Mouse (Mus musculus): ENCODE measurements around the gene Fbxo45. TPM values are rescaled to one million over a fixed set of nuclear protein-coding genes. Genes with fewer than 3 reads are reported as not detected.

Gene Fbxo45
- polyA plus RNA-seq, 1 experiment from 2014 or later, result 20.2 TPM

DNA sequence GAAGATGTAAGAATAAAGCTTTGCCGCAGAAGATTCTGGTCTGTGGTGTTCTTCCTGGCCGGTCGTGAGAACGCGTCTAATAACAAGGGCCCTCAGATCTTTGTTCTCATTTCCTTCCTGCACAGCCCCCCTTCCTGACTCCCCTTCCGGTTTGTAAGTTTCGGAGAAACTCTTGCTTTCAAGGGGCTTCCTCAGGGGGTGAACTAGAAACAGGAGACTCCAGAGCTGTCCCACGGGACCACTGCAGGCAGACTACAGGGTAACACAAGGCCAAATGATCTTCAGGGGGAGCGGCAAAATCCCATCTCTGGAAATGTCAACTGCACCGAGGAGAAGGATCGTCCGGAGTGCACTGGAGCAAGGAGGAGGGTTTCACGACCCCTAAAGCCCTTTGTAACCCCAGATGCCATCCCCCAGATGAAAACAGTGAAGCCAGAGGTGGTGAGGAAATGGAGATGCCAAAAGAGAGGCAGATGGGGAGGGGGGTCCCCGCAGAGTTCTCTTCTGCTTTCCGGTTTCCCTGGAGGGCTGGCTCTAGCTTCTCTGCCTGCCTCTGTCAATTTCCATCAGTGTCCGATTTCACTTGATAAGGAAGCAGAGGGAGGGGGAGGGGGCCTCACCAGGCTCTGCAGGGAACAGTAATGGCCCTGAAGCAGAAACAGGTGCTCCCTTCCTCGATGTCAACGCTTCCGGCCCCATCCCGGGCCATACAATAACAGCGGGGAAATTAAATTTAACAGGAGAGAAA lies 46.5 kb downstream of the Fbxo45 start:
- 0 out of 2 replicates have a peak overlapping the region, but pooled peaks have one; percentile 5 for H3K4me2 ChIP-seq (replicated peaks)
- H3K4me3 ChIP-seq, result no peak overlapping the region
- 61% methylated on average over 21 of the region's 21 CpGs for WGBS
- no peak for ATAC-seq (replicated peaks)
- no peaks in the 10 kb centered on the region for H3K36me3 ChIP-seq
- no peaks in the 10 kb centered on the region for H3K9me3 ChIP-seq
- H3K4me1 ChIP-seq, result no peaks in the 10 kb centered on the region
- H3K27me3 ChIP-seq, result no peaks in the 10 kb centered on the region
- no peak overlapping the region for H3K9ac ChIP-seq (replicated peaks)
- peak overlapping the region; percentile 31; the same call in 1 of the 2 replicates for H3K27ac ChIP-seq (replicated peaks)

DNA sequence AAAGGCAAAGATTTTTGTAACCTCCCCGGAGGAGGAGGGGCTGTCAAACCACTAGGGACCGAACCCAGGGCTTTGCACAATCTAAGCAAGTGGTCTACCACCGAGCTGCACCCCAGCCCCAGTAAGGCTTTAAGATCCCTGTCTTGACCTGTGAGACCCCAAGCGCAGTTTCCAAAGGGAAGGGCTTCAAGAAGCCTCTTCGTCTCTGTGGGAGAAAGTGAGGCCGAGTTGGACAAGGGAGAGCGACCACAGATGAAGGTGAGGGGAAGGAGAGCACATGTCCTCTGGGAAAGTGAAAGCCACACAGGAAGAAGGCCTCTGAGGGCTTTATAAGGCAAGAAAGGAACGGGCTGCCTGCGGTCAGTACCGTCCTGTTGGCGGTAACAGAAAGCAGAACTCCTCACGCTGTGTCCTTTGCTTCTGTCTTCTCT lies 56.9 kb downstream of the Fbxo45 start:
- no peak for ATAC-seq (replicated peaks)
- Histone ChIP-seq H3K27me3 (no peaks in the 10 kb centered on the region), H3K36me3 (no peaks in the 10 kb centered on the region), H3K9me3 (no peaks in the 10 kb centered on the region), H3K4me2 (replicated peaks) (no peak overlapping the region), H3K4me1 (no peaks in the 10 kb centered on the region), H3K4me3 (no peak overlapping the region), H3K9ac (replicated peaks) (no peak overlapping the region), H3K27ac (replicated peaks) (no peak overlapping the region)
- 64% methylated on average over 11 of the region's 12 CpGs for WGBS

DNA sequence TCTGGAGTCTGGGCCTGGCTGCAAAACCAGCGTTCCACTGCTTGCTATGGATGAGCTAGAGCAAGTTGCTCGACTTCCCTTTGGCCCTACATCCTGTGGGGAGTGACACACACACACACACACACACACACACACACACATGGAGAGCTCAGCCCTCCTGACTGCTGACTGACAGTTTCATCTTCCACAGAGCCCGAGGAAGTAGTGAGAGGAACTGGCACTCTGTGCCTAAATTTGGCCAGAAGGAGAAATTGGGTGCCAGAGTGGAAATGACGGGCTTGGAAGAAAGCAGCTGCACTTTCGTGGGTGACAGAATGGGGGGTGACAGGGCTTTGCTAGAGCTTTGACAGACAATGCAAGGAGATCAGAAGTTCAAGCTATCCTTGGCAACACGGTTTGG lies 57.8 kb downstream of the Fbxo45 start:
- Histone ChIP-seq H3K4me3 (no peak overlapping the region), H3K4me1 (no peaks in the 10 kb centered on the region), H3K36me3 (no peaks in the 10 kb centered on the region), H3K9me3 (no peaks in the 10 kb centered on the region), H3K9ac (replicated peaks) (no peak overlapping the region), H3K27me3 (no peaks in the 10 kb centered on the region), H3K4me2 (replicated peaks) (no peak overlapping the region), H3K27ac (replicated peaks) (no peak overlapping the region)
- WGBS, result 46% methylated on average over 6 of the region's 6 CpGs
- ATAC-seq (replicated peaks), result no peak

DNA sequence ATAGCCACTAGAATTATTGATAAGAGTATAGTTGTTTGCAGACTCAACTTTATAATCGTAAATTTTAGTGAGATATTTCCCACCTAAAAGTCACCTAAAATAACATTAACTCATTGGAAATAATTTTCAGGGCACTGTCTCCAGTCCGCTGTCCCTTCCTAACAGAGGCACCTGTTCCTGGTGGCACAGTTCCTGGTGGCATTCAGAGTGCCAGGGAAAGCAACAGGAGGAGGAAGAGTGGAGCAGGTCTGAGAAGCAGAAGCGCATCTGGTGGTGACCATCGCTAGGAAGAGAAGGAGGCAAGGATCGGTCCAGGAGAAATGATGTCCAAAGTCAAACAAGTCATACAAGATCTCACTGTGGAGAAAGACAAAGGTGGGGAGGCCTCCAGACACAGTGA lies 60.9 kb downstream of the Fbxo45 start:
- no peak overlapping the region for H3K4me3 ChIP-seq
- no peaks in the 10 kb centered on the region for H3K36me3 ChIP-seq
- no peak overlapping the region for H3K27ac ChIP-seq (replicated peaks)
- H3K4me1 ChIP-seq, result no peaks in the 10 kb centered on the region
- no peak overlapping the region for H3K9ac ChIP-seq (replicated peaks)
- no peak for ATAC-seq (replicated peaks)
- no peak overlapping the region for H3K4me2 ChIP-seq (replicated peaks)
- 95% methylated on average over 5 of the region's 5 CpGs for WGBS
- no peaks in the 10 kb centered on the region for H3K27me3 ChIP-seq
- H3K9me3 ChIP-seq, result no peaks in the 10 kb centered on the region

MicroRNAs within 50 kb of the gene (microRNA counts, 519-probe panel; counts per million panel counts)
- microRNA mmu-miR-1946a, result 2,197 counts per million, percentile 36 among the panel's probes with 10 or more counts

Small RNA genes within 50 kb of the gene (microRNA-seq; reads per million reads assigned to microRNA genes)
- not detected for gene Mir1946a

Other genes with a start within 250 kb of the Fbxo45 start
- gene Senp5, start 243.9 kb downstream of the Fbxo45 start, polyA plus RNA-seq (2015; fragmentation: Nextera tagmentation; extraction: Ambion mirVana), result 17.2 and 18.4 TPM in 2 replicates
- gene Pak2, start 167.8 kb downstream of the Fbxo45 start, polyA plus RNA-seq (2015; fragmentation: Nextera tagmentation; extraction: Ambion mirVana), result 45.4 and 46.1 TPM in 2 replicates
- gene Pigx, start 147.4 kb downstream of the Fbxo45 start, polyA plus RNA-seq (2015; fragmentation: Nextera tagmentation; extraction: Ambion mirVana), result 130 TPM in 2 replicates
- gene Cep19, start 147.4 kb downstream of the Fbxo45 start, polyA plus RNA-seq (2015; fragmentation: Nextera tagmentation; extraction: Ambion mirVana), result 41.7 and 45.7 TPM in 2 replicates
- gene Nrros, start 81.6 kb downstream of the Fbxo45 start, polyA plus RNA-seq (2015; fragmentation: Nextera tagmentation; extraction: Ambion mirVana), result 7.8 and 8.2 TPM in 2 replicates
- gene Bex6, start 67.3 kb downstream of the Fbxo45 start, polyA plus RNA-seq (2015; fragmentation: Nextera tagmentation; extraction: Ambion mirVana), result not detected in 2 replicates
- 16.6 and 17.4 TPM in 2 replicates for gene Wdr53, start 69 bp upstream of the Fbxo45 start, polyA plus RNA-seq (2015; fragmentation: Nextera tagmentation; extraction: Ambion mirVana)
- gene Smco1, start 24.3 kb upstream of the Fbxo45 start, polyA plus RNA-seq (2015; fragmentation: Nextera tagmentation; extraction: Ambion mirVana), result not detected in 2 replicates
- 35.9 and 36.0 TPM in 2 replicates for gene Rnf168, start 30.3 kb upstream of the Fbxo45 start, polyA plus RNA-seq (2015; fragmentation: Nextera tagmentation; extraction: Ambion mirVana)
- gene Ubxn7, start 85.1 kb upstream of the Fbxo45 start, polyA plus RNA-seq (2015; fragmentation: Nextera tagmentation; extraction: Ambion mirVana), result 26.2 and 26.7 TPM in 2 replicates
- gene Tm4sf19, start 153.3 kb upstream of the Fbxo45 start, polyA plus RNA-seq (2015; fragmentation: Nextera tagmentation; extraction: Ambion mirVana), result not detected in 2 replicates
- 33.8 and 34.2 TPM in 2 replicates for gene Tctex1d2, start 172.5 kb upstream of the Fbxo45 start, polyA plus RNA-seq (2015; fragmentation: Nextera tagmentation; extraction: Ambion mirVana)
- gene Pcyt1a, start 183.8 kb upstream of the Fbxo45 start, polyA plus RNA-seq (2015; fragmentation: Nextera tagmentation; extraction: Ambion mirVana), result 47.4 and 47.6 TPM in 2 replicates
- 0.11 and 0.29 TPM in 2 replicates for gene Slc51a, start 240.7 kb upstream of the Fbxo45 start, polyA plus RNA-seq (2015; fragmentation: Nextera tagmentation; extraction: Ambion mirVana)
- gene Zdhhc19, start 249.1 kb upstream of the Fbxo45 start, polyA plus RNA-seq (2015; fragmentation: Nextera tagmentation; extraction: Ambion mirVana), result not detected in 2 replicates

Measured in forebrain, embryonic 15.5 days (tissue).